Mouse (Mus musculus) common myeloid progenitor, adult 5-6 weeks (primary cell): ENCODE results near the gene Tomm40. TPM values are rescaled to one million over a fixed set of nuclear protein-coding genes. Genes with fewer than 3 reads are reported as not detected.

Experiments
- ATAC-seq: replicated peaks from 2 replicates; pipeline ENCODE4 v1.8.0; 2016; ENCODE audit warnings: low read depth, mild to moderate bottlenecking, moderate TSS enrichment, inconsistent platforms; ENCODE audit not compliant: poor library complexity, severe bottlenecking
- total RNA-seq: library from RNA; stranded (forward); fragments of 200-1000, 187-1606 nt; gene quantifications from 2 replicates; pipeline ENCODE4 v1.2.3, GENCODE M21; 2017

The Tomm40 gene
- 40.1 and 47.0 TPM in 2 replicates for total RNA-seq

DNA sequence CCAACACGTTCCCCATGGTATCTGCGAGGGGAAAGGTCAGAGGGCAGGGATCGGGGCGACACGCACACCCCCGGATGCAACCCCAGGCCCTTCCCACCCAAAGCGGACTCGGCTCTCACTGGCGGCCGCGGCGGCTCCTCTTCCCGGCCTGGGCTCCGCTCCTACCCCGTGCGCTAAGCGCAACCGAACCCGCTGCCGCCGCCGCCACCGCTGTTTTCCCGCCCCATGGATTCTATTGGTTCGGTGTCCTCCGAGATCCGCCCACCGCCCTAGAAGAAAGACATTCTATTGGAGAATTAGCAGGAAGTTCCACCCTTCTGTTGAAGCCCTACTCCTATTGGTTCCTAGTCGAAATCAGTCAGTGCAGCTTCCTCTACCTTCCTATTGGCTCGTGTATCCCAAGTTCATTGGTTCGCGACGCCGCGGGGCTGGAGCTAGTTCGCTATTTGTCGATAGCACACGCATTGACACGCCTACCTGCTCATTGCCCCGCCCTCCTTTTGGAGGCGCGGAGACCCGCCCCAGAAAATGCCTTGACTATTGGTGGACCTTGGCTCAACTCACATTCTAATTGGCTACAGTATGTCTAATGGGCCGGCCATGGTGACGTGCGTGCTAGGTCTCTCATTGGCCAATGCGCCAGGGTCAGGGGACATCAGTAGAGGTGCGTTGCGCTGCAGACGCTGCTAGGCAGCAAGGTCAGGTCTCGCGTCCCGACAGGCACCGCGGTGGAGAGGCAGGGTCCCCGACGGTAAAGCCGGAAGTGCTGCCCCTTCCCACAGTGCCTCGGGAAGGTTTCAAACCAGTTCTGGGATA is at the start of gene Tomm40:
Gene Tomm40, minus strand, starts transcription at position 200 of the 816 bp plus-strand sequence.
- ATAC-seq, result peak; percentile 89

DNA sequence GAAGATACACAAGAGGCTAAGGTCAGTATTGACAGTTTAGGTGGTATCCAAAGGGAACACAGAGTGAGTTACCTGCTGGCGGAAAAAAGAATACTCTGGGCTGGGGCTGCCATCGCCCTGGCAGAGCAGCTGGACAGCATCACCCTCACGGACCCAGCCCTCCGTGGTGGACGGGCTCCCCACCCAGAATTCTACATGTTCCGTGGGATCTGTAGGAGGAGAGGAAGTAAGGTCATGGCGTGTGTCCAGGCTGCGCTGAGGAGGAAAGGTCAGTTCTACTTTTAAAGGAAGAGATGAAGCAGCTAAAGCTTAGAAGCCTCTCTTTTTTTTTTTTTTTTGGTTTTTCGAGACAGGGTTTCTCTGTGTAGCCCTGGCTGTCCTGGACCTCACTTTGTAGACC is 49.3 kb upstream of the Tomm40 start:
- no peak for ATAC-seq

DNA sequence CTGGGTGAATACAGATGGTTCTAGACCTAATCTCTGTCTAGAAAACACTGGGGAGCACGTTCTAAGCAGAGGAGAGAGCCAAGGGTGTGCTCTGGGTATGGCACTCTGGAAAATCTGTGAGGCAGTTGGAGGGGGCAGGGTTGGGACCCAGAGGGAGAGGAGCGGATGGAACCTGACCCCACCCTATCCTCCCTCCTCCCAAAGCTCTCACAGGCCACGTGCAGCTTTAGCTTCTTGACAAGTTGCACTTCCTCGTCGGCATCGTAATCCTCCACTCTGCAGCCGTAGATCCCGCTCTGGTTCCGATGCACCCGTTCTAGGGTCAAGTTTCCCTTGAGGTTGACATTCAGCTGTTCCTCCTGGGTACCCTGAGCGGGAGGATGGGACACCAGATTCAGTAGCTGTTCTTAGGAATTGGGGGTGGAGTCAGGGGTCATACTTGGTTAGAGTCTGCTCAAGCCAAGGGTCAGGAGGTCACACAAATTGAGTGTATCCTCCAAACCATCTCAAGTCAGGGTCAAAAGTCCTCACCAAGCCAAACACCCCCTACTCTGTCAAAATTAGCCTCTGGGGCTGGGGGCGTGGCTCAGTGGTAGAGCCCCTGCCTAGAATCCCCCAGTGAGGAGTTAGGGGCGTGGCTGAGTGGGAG is 48.7 kb upstream of the Tomm40 start:
- ATAC-seq, result 0 out of 2 replicates have a peak, but pooled peaks have one; percentile 29

DNA sequence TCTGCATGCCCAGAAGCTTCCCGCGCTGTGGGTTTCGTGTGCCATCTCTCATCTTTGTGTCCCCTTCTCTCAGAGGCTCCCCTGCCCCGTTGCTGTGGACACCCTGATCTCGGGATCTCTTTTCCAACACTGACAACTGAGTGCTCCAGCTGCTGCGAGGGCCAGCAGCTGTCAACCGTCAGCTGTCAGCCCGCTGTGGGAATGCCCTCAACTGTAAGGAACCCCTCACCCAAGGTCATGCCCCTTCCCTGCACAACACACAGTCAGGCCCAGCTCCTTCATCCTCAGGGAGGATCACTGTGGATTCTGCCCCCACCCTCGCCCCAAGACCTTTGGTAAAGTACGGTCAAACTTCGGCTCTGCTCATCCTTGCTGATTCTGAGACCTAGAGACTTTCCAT is 47.0 kb upstream of the Tomm40 start:
- no peak for ATAC-seq

DNA sequence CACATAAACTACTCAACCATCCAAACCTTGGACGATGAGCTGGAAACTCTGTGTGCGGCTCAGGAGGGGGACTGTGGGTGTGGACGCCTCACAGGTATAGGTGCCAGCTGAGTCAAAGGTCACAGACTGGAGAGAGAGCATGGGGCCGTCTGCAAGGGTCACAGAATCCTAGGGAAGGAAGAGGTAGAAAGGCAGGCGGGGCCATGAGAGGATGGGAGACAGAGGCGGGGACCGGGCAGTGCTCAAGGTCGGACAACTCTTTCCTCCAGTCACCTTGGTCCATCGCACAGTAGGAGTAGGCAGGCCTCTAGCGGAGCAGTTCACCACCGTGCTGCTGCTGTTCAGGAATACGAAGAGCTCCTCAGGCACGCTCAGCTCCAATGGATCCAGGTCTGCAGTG is 44.8 kb upstream of the Tomm40 start:
- ATAC-seq, result no peak

DNA sequence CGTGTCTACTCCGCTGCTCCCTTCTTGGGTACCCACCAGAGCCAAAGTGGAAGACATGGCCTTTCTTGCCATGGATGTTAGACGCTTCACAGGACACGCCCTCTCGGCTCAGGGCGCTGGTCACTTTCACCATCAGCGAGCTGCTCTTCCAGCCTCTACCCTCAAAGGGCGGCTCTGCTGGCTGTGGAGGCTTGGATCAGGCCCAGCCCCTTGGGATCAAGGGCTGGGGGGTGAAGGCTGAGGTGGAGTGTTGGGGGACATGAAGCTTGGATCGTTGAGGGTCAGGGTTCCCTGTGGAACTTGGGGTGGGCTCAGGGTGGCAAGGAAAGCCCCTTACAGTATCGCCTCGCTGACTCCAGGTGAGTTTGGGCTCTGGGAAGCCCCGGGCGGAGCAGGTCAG is 43.4 kb upstream of the Tomm40 start:
- no peak for ATAC-seq

DNA sequence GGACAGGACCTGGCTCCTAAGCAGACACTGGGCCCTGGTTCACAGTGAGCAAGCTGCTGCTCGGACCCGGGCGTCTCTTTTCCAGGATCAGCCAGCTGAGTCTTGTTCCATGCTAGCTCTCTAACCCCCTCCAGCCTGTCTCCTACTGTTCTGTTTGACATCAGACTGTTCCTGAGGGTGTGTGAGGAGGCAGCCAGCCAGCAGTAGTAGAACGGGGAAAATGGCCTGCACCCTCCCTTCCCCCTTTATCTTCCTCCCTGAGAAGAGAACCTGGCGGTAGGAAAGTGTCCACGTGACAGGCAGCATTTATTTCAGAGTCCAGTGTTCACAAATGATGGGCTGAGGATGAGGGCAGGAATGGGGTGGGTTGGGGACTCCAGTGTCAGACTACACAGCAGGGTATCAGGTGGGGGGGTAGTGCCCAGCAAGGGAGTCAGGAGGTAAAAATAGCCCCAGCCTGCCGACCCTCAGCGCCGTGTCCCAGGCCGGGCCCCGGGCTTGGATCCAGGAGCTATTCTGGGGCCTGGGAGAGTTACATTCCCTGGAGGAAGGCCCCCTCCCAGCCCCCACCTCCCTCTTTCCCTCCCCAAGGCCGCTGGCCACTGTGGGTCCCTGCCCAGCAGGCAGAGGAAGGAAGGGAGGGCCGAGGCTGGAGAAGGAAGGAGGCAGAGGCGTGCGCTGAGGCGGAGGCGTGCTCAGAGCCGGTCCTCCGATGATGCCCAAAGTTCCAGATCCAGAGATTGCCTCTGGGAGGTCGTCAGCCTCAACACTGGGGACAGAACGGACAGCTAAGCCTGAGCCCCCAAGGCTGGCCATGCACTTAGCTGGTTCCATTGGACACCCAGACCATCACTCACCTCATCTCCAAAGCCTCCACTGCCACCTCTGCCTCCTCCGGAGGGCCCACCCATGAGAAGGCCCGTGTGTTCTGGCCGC is 40.9 kb upstream of the Tomm40 start:
- ATAC-seq, result no peak

DNA sequence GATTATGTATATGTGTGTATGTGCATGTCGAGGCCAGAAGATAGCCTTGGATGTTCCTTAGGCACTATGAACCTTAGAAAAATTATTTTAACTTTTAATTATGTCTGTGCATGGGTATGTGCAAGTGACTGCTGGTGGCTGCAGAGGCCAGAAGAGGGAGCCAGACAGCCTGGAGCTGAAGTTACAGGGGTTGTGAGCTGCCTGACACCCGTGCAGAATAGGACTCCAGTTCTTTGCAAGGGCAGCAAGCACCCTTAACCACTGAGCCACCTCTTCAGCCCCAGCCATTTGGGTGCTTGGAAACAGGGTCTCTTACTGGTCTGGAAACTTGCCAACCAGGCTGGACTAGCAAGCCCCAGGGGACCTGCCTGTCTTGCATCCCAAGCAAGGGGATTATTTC is 39.8 kb upstream of the Tomm40 start:
- ATAC-seq, result no peak

DNA sequence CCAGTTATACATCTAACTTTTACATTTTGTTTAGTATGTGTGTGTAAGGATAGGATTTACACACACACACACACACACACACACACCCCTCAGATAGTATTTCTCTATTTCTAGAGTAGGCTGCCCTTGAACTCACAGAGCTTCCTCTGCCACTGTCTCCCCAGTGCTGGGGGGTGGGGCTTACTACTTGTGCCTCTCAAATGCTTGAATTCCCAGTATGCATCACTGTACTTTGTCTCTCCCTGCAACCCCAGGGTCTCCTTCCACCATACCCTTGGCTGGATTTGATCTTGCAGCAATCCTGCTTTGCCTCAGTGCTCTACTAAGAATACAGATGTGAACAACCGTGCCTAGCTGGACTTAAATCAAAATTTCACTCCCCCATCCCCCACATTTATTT is 38.8 kb upstream of the Tomm40 start:
- no peak for ATAC-seq

DNA sequence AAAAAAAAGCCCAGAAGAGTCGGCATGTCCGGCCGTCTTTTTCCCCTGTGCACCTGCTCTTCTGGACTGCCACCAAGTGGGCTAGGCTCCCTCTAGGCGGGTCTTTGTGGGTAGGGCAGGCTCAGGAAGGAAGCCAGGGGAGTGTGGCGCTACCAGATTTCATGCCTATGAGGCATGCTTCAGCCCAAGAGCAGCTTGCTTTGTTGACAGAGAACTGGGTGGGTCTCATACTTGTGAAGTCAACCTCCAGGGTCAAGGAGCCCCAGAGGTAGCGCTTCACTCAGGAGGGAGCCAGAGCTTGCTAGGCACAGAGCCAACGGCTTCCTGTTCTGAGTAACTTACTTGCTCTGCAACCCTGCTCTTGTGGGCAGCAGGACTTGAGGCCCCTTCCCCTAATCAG is 38.3 kb upstream of the Tomm40 start:
- ATAC-seq, result no peak

DNA sequence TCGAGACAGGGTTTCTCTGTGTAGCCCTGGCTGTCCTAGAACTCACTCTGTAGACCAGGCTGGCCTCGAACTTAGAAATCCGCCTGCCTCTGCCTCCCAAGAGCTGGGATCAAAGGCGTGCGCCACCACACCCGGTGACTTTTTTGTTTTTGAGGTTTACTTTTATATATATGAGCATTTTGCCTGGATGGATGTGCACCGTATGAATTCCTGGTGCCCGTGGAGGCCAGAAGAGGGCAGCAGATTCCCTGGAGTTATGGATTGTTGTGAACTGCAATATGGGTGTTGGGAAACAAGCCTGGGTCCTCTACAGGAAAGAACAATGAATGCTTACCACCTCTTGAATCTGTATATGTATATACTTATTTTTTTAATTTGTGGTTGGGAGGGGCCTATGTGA is 37.4 kb upstream of the Tomm40 start:
- no peak for ATAC-seq

DNA sequence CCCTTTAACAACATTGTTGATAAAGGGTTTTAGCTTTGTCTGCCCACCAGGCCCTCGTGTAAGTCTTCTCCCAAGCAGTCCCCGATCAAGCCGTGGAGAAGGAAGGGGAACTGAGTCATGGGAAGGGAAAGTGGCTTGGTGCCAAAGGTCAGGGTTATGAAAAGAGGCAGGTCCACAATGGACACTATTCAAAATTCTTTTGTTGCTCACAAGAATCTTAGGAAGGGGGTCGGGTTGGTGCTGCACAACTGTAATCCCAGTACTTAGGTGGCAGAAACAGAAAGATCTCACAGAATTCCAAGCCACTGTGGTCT is 35.8 kb upstream of the Tomm40 start:
- no peak for ATAC-seq

DNA sequence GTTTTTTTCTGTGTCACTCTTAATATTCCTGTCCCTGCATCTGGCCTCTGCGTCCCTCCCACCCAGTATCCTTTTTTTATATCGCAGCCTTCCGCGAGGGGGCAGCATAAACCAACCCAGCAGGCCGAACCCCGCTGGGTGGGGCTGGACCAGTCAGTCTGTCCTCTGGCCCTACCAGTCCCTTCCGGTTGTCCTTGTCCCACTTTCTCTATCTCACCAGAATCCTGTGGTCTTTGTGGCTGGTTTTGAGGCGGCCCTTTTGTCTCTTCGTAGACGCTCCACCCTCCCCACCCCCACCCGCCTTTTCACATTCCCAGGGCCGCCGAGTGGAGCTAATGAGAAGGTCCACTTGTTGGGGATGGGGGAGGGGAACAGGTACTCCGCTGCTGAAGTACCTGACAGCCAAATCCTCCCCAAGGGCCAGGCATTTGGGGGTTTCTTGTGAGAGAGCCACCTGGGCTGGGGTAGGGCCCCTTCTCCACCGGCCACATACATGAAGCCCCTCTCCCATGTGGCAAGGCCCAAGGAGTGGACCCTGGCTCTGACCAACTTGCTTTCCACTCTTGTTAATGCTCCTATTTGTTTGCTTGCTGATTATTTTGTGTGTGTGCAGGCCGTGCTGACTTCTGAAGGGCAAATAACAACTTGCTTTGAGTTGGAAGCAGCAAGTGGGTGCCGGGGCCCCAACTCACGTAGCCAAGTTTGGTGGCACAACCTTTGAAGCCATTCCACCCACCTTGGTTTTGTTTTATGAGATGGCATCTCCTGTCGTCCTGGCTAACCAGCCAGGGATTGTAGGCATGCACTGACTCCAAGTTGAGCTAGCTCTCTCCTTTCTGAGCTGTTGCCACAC is 35.2 kb upstream of the Tomm40 start, which contains the start of gene Nectin2:
Gene Nectin2, minus strand, starts transcription at position 267 of the 853 bp plus-strand sequence.
- peak; percentile 67 for ATAC-seq

DNA sequence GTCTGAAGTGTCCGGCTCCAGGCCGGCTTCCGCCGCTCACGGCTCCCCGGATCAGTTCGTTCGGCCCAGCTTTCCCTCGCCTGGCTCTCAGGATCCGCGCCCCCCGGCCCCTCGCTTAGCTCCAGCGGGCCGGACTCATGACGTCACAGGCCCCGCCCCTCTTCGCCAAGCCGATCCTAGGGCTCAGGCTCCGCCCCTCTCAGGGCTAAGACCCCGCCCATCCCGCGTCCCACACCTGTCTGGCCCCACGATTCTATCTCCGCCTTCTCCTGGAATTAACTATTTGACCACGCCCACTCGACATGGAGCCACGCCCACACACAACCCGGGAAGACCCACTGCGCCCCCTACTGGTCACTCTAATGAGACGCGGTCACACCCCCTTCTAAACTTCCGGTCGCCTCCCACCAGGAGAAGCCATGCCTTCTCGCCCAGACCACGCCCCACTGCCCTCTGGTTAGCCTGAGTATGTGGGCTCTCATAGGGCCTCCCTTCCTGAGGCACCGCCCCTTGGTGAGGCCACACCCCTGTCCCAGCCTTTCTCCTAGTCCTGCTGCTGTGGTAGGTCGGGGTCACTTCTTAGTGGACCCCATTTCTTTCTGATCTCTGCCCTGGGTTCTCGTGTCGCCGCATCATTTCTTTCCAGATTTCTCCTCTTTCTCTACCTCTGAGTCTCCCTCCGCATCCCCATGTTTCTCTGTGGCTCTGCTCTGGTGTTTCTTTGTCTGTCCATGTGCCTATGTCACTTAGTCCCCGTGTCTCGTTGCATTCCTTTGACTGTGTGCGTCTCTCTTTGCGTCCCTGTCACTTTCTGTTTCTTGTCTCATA is 34.4 kb upstream of the Tomm40 start:
- ATAC-seq, result peak; percentile 87

DNA sequence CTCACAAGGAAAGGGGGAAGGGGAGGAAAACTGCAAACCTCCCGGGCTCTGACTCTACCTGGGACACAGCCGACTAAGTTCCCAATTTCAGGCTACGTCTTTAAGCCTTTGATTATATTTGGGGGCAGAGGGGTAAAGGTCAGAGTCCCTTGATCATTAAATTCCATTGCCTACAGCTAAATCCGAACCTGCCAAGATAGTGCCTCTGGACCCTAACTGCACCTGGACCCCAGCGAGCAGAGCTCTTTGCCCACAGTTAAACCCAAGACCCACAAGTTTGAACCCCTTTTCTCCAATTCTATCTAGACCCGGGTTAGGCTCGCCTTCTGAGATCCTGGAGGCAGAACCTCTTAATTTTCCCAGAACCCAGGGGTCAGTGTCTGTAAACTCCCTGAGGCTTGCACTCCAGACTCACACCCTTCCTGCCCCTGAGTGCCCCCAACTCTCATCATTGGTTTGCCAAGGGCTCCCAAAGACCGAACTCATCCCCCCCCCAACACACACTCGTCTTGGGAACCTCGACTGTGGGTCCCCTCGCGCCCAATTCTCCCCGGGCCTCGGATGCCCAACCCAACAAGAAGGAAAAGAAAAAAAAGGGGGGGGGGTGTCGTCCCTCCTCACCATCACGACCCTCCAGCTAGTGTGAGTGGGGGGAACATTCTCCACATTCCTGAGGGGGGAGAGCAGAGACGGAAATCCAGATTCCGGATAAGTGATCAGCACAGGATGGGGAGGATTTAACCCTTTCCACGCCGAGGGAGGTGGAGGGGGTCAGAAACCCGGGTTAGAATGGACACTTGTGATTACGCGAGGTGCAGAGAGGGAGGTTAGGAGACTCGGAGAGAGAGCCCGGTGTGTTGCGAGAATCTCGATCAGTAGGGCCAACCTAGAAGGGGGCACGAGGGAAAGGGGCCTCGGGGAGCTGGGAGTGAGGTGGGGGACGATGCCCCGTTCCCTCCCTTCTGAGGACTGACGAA is 33.3 kb upstream of the Tomm40 start:
- ATAC-seq, result no peak

DNA sequence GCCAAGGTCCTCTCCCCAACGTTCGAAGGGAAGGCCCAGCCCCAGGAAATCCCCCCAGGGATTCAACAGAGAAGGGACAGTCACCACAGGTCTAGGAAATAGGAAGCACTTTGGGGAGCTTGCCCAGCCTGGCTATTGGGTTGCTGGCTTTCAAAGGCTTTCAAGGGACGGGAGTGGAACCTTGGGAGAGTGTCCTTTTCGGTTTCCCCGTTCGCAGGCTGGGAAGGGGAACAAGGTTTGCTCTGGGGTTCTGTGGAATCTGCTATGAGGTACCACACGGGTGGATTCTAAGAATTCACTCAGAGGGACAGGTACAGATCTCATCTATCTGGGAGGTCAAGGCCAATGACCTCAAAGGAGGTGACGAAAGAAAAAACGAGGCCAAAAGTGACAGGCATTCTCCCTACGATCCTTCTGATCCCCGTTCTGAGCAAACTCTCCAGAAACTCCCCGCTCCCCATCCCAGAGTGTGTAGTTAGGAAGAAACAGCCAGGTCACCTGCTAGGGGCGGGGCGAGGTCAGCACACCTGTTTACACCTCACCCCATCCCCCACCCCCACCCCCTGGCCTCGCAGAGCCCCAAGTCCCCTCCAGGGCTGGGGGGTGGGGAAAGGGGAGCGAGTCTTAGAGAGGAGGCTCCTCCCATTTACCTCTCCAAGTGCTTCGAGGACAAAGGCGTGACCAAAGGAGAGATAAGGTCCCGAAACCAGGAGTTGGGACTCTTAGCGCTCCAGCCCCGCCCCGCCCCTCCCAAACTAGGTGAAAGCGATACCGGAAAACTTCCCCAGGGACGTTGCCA is 32.4 kb upstream of the Tomm40 start:
- ATAC-seq, result no peak
